Mouse (Mus musculus) spleen, postnatal 10 days (tissue): ENCODE results near the gene Otud7a.
A peak's percentile ranks its signal among the peaks of the same experiment; 100 is the strongest.

Source experiments
- DNase-seq, 2 experiments: peaks; one replicate each; pipeline ENCODE4 v3.0.0; 2021 to 2022; ENCODE audit warnings: low spot score in 2 of 2

Otud7a gene

GRCm38 (mm10) chr7:63773268-63773667 is 328.7 kb downstream of the Otud7a start:
- no peak for DNase-seq

GRCm38 (mm10) chr7:63774291-63774690 is 329.7 kb downstream of the Otud7a start:
- DNase-seq: no peak

GRCm38 (mm10) chr7:63777328-63777727 is 332.8 kb downstream of the Otud7a start:
- no peak for DNase-seq

- no peak for DNase-seq
These were observed 336.3 kb downstream of the Otud7a start for GRCm38 (mm10) chr7:63780821-63781220.

- no peak for DNase-seq
These were observed 345.2 kb downstream of the Otud7a start for GRCm38 (mm10) chr7:63789743-63790142.

GRCm38 (mm10) chr7:63796001-63796632 is 351.6 kb downstream of the Otud7a start:
- DNase-seq: no peak

GRCm38 (mm10) chr7:63798446-63798845 is 353.9 kb downstream of the Otud7a start:
- no peak for DNase-seq

GRCm38 (mm10) chr7:63799304-63799703 is 354.8 kb downstream of the Otud7a start:
- no peak for DNase-seq

GRCm38 (mm10) chr7:63802751-63803150 is 358.2 kb downstream of the Otud7a start:
- DNase-seq: peak in 1 of 2 experiments; percentile 53
